Mouse (Mus musculus) bone marrow macrophage, adult 2 months (primary cell): ENCODE measurements around the gene Mtmr4.

ENCODE experiments used
- CTCF ChIP-seq: IDR thresholded peaks from 2 replicates; pipeline ENCODE4 v1.5.1; 2012; ENCODE audit warnings: low read depth, mild to moderate bottlenecking, low read length, moderate library complexity
- POLR2A ChIP-seq: IDR thresholded peaks from 2 replicates; pipeline ENCODE4 v1.6.1; 2012; ENCODE audit warnings: mild to moderate bottlenecking, low read depth, low read length, borderline replicate concordance

GRCm38 (mm10) chr11:87663948-87664347 is 72.0 kb downstream of the Mtmr4 start:
- TF ChIP-seq POLR2A (no peak), CTCF (no peak)
